Mouse (Mus musculus) MEL (cell line): Measurements from ENCODE around the gene Dcaf10. TPM values are rescaled to one million over a fixed set of nuclear protein-coding genes. Genes with fewer than 3 reads are reported as not detected.
"Not testable (repeated sequence)": the region's sequence is repeated elsewhere in the genome, so short reads cannot be mapped to it uniquely, and the experiment has no call there.

Source experiments
- DNase-seq: peaks from one replicate; pipeline ENCODE4 v3.0.0; 2011; ENCODE audit warnings: low read depth, low spot score
- H3K27ac ChIP-seq: 2 replicates; pipeline ENCODE4 v1.5.1; 2012; ENCODE audit warnings: low read depth, mild to moderate bottlenecking, control low read depth, low read length, moderate library complexity; ENCODE audit not compliant: control insufficient read depth
- H3K27me3 ChIP-seq, 2 experiments: fragments of 150-350 bp in 1 of 2; sonication (generic) in 1 of 2; 2 replicates each; pipeline ENCODE4 v1.6.1; 2012; ENCODE audit warnings: low read length in 2 of 2, mild to moderate bottlenecking in 2 of 2, improper control_type of control experiment in 1 of 2, moderate library complexity in 1 of 2; ENCODE audit not compliant: insufficient read depth in 2 of 2, control insufficient read depth in 1 of 2
- H3K36me3 ChIP-seq, 2 experiments: 2 replicates each; pipeline ENCODE4 v1.6.1; 2012 to 2014; ENCODE audit warnings: low read length in 2 of 2, improper control_type of control experiment in 1 of 2, inconsistent platforms in 1 of 2, mild to moderate bottlenecking in 1 of 2; ENCODE audit not compliant: insufficient read depth in 2 of 2, control insufficient read depth in 1 of 2
- H3K4me1 ChIP-seq, 2 experiments: fragments of 150-350 bp in 1 of 2; sonication (generic) in 1 of 2; 2 replicates each; pipeline ENCODE4 v1.6.1; 2012; ENCODE audit warnings: low read length in 2 of 2, improper control_type of control experiment in 1 of 2, mild to moderate bottlenecking in 1 of 2; ENCODE audit not compliant: insufficient read depth in 2 of 2, control insufficient read depth in 1 of 2
- H3K4me3 ChIP-seq, 2 experiments: fragments of 150-350 bp in 1 of 2; sonication (generic) in 1 of 2; 2 replicates each; pipeline ENCODE4 v1.5.1; 2012; ENCODE audit warnings: low read depth in 2 of 2, low read length in 2 of 2, mild to moderate bottlenecking in 2 of 2, moderate library complexity in 2 of 2, control low read depth in 1 of 2, improper control_type of control experiment in 1 of 2; ENCODE audit not compliant: control insufficient read depth in 1 of 2, insufficient read depth in 1 of 2
- H3K79me2 ChIP-seq: 2 replicates; pipeline ENCODE4 v1.6.1; 2012; ENCODE audit warnings: mild to moderate bottlenecking, low read length, moderate library complexity; ENCODE audit not compliant: control insufficient read depth, poor library complexity, insufficient read depth
- H3K9ac ChIP-seq: 2 replicates; pipeline ENCODE4 v1.6.1; 2012; ENCODE audit warnings: low read depth, mild to moderate bottlenecking, control low read depth, low read length, moderate library complexity; ENCODE audit not compliant: control insufficient read depth, poor library complexity, severe bottlenecking
- H3K9me3 ChIP-seq: fragments of 150-350 bp; sonication (generic); replicated peaks from 2 replicates; pipeline ENCODE4 v1.6.1; 2012; ENCODE audit warnings: mild to moderate bottlenecking, low read length, improper control_type of control experiment, moderate library complexity; ENCODE audit not compliant: insufficient read depth
- EP300 ChIP-seq, 2 experiments: IDR thresholded peaks; 2 replicates each; pipeline ENCODE4 v1.6.1; 2011; ENCODE audit warnings: improper control_type of control experiment in 2 of 2, low read length in 2 of 2, low read depth in 1 of 2, mild to moderate bottlenecking in 1 of 2
- MEF2A ChIP-seq: IDR thresholded peaks from 2 replicates; pipeline ENCODE4 v1.6.1; 2014; ENCODE audit warnings: low read depth, mild to moderate bottlenecking, inconsistent platforms, low read length, improper control_type of control experiment; ENCODE audit not compliant: poor library complexity, insufficient replicate concordance, severe bottlenecking; ENCODE audit errors: extremely low read depth
- MYC ChIP-seq: IDR thresholded peaks from 2 replicates; pipeline ENCODE4 v1.6.1; 2011; ENCODE audit warnings: low read depth, mild to moderate bottlenecking, low read length, improper control_type of control experiment, moderate library complexity
- NELFE ChIP-seq: IDR thresholded peaks from 2 replicates; pipeline ENCODE4 v1.6.1; 2011; ENCODE audit warnings: low read depth, low read length, improper control_type of control experiment
- SIN3A ChIP-seq: IDR thresholded peaks from 2 replicates; pipeline ENCODE4 v1.6.1; 2012; ENCODE audit warnings: low read length, improper control_type of control experiment, inconsistent platforms
- ZKSCAN1 ChIP-seq: IDR thresholded peaks from 2 replicates; pipeline ENCODE4 v1.6.1; 2012; ENCODE audit warnings: low read depth, mild to moderate bottlenecking, inconsistent platforms, low read length, improper control_type of control experiment, moderate library complexity
- polyA plus RNA-seq, 2 experiments: library from polyadenylated mRNA; stranded (reverse) in 1 of 2; unstranded in 1 of 2; fragments of >175 nt in 1 of 2; fragments of >200 nt in 1 of 2; gene quantifications; 2 replicates each; pipeline versions ENCODE4 v1.2.1 to v1.2.4; 2012; ENCODE audit warnings: low replicate concordance in 2 of 2, low read depth in 1 of 2; ENCODE audit not compliant: insufficient read length in 2 of 2, insufficient read depth in 1 of 2, missing spikeins in 1 of 2
- total RNA-seq: library from RNA; depleted of rRNA; stranded (reverse); fragments of 300-350 nt; gene quantifications from 2 replicates; pipeline ENCODE4 v1.2.3, GENCODE M21; 2012

The Dcaf10 gene
- total and polyA plus RNA-seq, 3 experiments, result 7.6 to 10.7 TPM; not detected in 1

GRCm38 (mm10) chr4:45392994-45393393, 51.1 kb downstream of the Dcaf10 start:
- TF ChIP-seq EP300 (IDR thresholded peaks at IDR 0.05; ENCODE audit: low read depth in 1 of 2, low read length in 2 of 2) (0 out of 4 replicates have a peak, but pooled peaks of 1 of the 2 experiments have one; percentile 18), MEF2A (no peak), MYC (no peak), NELFE (no peak), SIN3A (peak; percentile 33; the same call in 1 of the 2 replicates)
- DNase-seq, result peak; percentile 80
- Histone ChIP-seq H3K27ac (no peak overlapping the region), H3K79me2 (no peaks in the 10 kb centered on the region), H3K9me3 (no peaks in the 10 kb centered on the region), H3K4me3 (peak overlapping the region; percentile 4 to 11; a peak in 2 of 4 replicates), H3K4me1 (peaks cover 0 to 16% of the 10 kb centered on the region in 2 experiments; a peak in 2 of 4 replicates), H3K9ac (peak overlapping the region; percentile 41), H3K27me3 (no peaks in the 10 kb centered on the region), H3K36me3 (peaks cover 0 to 10% of the 10 kb centered on the region in 2 experiments; a peak in 2 of 4 replicates)

- Histone ChIP-seq H3K79me2 (no peaks in the 10 kb centered on the region), H3K27me3 (no peaks in the 10 kb centered on the region), H3K4me3 (no peak overlapping the region), H3K9me3 (no peaks in the 10 kb centered on the region), H3K36me3 (peaks cover 0 to 10% of the 10 kb centered on the region in 2 experiments; a peak in 3 of 4 replicates), H3K4me1 (peaks cover 0 to 16% of the 10 kb centered on the region in 2 experiments; a peak in 2 of 4 replicates), H3K27ac (no peak overlapping the region), H3K9ac (peak overlapping the region; percentile 18; the same call in 1 of the 2 replicates)
- peak; percentile 27 for DNase-seq
- peak; percentile 68; the same call in 1 of the 2 replicates for TF ChIP-seq ZKSCAN1
- TF ChIP-seq MYC, result no peak
Measured at GRCm38 (mm10) chr4:45393658-45394057, 51.8 kb downstream of the Dcaf10 start.

GRCm38 (mm10) chr4:45396211-45396610, 54.3 kb downstream of the Dcaf10 start:
- not testable (repeated sequence) for H3K27me3 ChIP-seq, H3K9me3 ChIP-seq, H3K27ac ChIP-seq, H3K4me3 ChIP-seq, DNase-seq, H3K9ac ChIP-seq, H3K36me3 ChIP-seq, H3K79me2 ChIP-seq
- H3K4me1 ChIP-seq, result peaks cover 0 to 16% of the 10 kb centered on the region in 2 experiments; a peak in 2 of 4 replicates

- Histone ChIP-seq H3K79me2 (peaks cover 11% of the 10 kb centered on the region; the same call in 1 of the 2 replicates), H3K36me3 (peaks cover 11 to 15% of the 10 kb centered on the region in 2 experiments), H3K4me1 (peaks cover 2 to 16% of the 10 kb centered on the region in 2 experiments; a peak in 3 of 4 replicates)
- not testable (repeated sequence) for H3K27ac ChIP-seq, H3K4me3 ChIP-seq, H3K9ac ChIP-seq, H3K9me3 ChIP-seq, DNase-seq, H3K27me3 ChIP-seq
Measured at GRCm38 (mm10) chr4:45398315-45398714, 56.4 kb downstream of the Dcaf10 start.
